Comparison of ENCODE assay signal across 28 mouse cellular contexts in genomic region chr5:138762361-138762760, GRCm38 (mm10). TPM values are rescaled to one million over a fixed set of nuclear protein-coding genes. Genes with fewer than 3 reads are reported as not detected.
DNase-seq lines count a peak whose midpoint lies in the region; ATAC-seq and TF ChIP-seq lines count a peak whose summit lies in the region.
"Had no signal": no experiment of that assay in that cellular context is flagged by ENCODE, and none has a peak within 500 bp of the region (broad histone marks: within the 10 kb centered on the region; RNA-seq: fewer than 3 reads in every experiment).

No protein-coding gene starts in this region.

- peaks cover 81% of the 10 kb centered on the region for H3K36me3 ChIP-seq in midbrain, embryonic 13.5 days
- no peaks in the 10 kb centered on the region; the same call in 1 of the 2 replicates for H3K36me3 ChIP-seq in midbrain, embryonic 11.5 days (ENCODE audit: control insufficient read depth, insufficient read depth, low read length)
- no peaks in the 10 kb centered on the region for H3K36me3 ChIP-seq in hindbrain, embryonic 11.5 days (ENCODE audit: control insufficient read depth, insufficient read depth, low read length)
- peaks cover 88% of the 10 kb centered on the region for H3K36me3 ChIP-seq in neural tube, embryonic 13.5 days
- H3K36me3 ChIP-seq: lung, embryonic 15.5 days had no signal

- no peaks in the 10 kb centered on the region for H3K27me3 ChIP-seq in midbrain, embryonic 13.5 days
- peaks cover under 1% of the 10 kb centered on the region; the same call in 1 of the 2 replicates for H3K27me3 ChIP-seq in midbrain, embryonic 11.5 days (ENCODE audit: control insufficient read depth, insufficient read depth, low read length)
- no peaks in the 10 kb centered on the region for H3K27me3 ChIP-seq in hindbrain, embryonic 11.5 days (ENCODE audit: control insufficient read depth, insufficient read depth, low read length)
- H3K27me3 ChIP-seq in neural tube, embryonic 13.5 days = no peaks in the 10 kb centered on the region

- 85% methylated on average over 4 of the region's 4 CpGs for WGBS in midbrain, embryonic 13.5 days
- whole genome bisulfite sequencing in midbrain, embryonic 11.5 days = 77% methylated on average over 4 of the region's 4 CpGs
- 72% methylated on average over 4 of the region's 4 CpGs for WGBS in hindbrain, embryonic 11.5 days
- 83% methylated on average over 4 of the region's 4 CpGs for WGBS in neural tube, embryonic 13.5 days

- TF ChIP-seq CTCF in gastrocnemius, adult 2 months (IDR thresholded peaks at IDR 0.05) = no peak

- peak overlapping the region; percentile 86 for H3K27ac ChIP-seq in gastrocnemius, adult 2 months
- no peak overlapping the region; the same call in 1 of the 2 replicates for H3K27ac ChIP-seq in midbrain, embryonic 13.5 days
- no peak overlapping the region for H3K27ac ChIP-seq in midbrain, embryonic 11.5 days (ENCODE audit: low read depth, low read length)
- peak overlapping the region; percentile 51; the same call in 1 of the 2 replicates for H3K27ac ChIP-seq in hindbrain, embryonic 11.5 days (ENCODE audit: low read depth, low read length)
- H3K27ac ChIP-seq in neural tube, embryonic 13.5 days (replicated peaks) = peak overlapping the region; percentile 29
- H3K27ac ChIP-seq: heart, embryonic 13.5 days; kidney, postnatal 0 days; liver, embryonic 14.5 days; lung, embryonic 15.5 days; macrophage had no signal

- DNase-seq in gastrocnemius, adult 2 months = peak; percentile 73
- DNase-seq in gastrocnemius, postnatal 10 days = no peak
- DNase-seq in midbrain, embryonic 11.5 days (ENCODE audit: low spot score, missing footprints) = no peak
- DNase-seq in hindbrain, embryonic 11.5 days (ENCODE audit: low spot score) = no peak
- DNase-seq in embryo, embryonic 10 days (ENCODE audit: low spot score) = no peak
- DNase-seq: adrenal gland, postnatal 25 days; cerebellum, adult 18-20 months; cerebellum, postnatal 25 days; gastrocnemius, postnatal 14 days; heart, postnatal 4 days; thymus, postnatal 36 days had no signal

- H3K4me2 ChIP-seq in midbrain, embryonic 13.5 days (replicated peaks) = no peak overlapping the region
- no peak overlapping the region for H3K4me2 ChIP-seq in midbrain, embryonic 11.5 days
- no peak overlapping the region for H3K4me2 ChIP-seq in hindbrain, embryonic 11.5 days (replicated peaks; ENCODE audit: low read depth, low read length)
- no peak overlapping the region for H3K4me2 ChIP-seq in neural tube, embryonic 13.5 days
- H3K4me2 ChIP-seq: heart, embryonic 13.5 days; lung, embryonic 15.5 days; midbrain, embryonic 12.5 days had no signal

- no peak for ATAC-seq in midbrain, embryonic 13.5 days
- ATAC-seq in midbrain, embryonic 11.5 days (ENCODE audit: low FRiP score) = no peak
- no peak for ATAC-seq in hindbrain, embryonic 11.5 days (ENCODE audit: low FRiP score)
- no peak for ATAC-seq in neural tube, embryonic 13.5 days (ENCODE audit: low read depth)
- ATAC-seq in erythroid progenitor cell, adult 5-6 weeks (replicated peaks; ENCODE audit: low FRiP score, poor library complexity, severe bottlenecking) = no peak
- ATAC-seq: intestine, embryonic 16.5 days had no signal

- peaks cover 63% of the 10 kb centered on the region for H3K4me1 ChIP-seq in midbrain, embryonic 13.5 days (replicated peaks)
- H3K4me1 ChIP-seq in midbrain, embryonic 11.5 days (ENCODE audit: control insufficient read depth, insufficient read depth, low read length) = peaks cover 9% of the 10 kb centered on the region; the same call in 1 of the 2 replicates
- no peaks in the 10 kb centered on the region for H3K4me1 ChIP-seq in hindbrain, embryonic 11.5 days (replicated peaks; ENCODE audit: control insufficient read depth, insufficient read depth, low read length)
- peaks cover 57% of the 10 kb centered on the region for H3K4me1 ChIP-seq in neural tube, embryonic 13.5 days (replicated peaks)

- H3K9ac ChIP-seq in midbrain, embryonic 13.5 days (replicated peaks) = 0 out of 2 replicates have a peak overlapping the region, but pooled peaks have one; percentile 17
- no peak overlapping the region for H3K9ac ChIP-seq in midbrain, embryonic 11.5 days (ENCODE audit: low read length)
- H3K9ac ChIP-seq in hindbrain, embryonic 11.5 days (ENCODE audit: low read depth, low read length) = peak overlapping the region; percentile 19; the same call in 1 of the 2 replicates
- H3K9ac ChIP-seq in neural tube, embryonic 13.5 days = no peak overlapping the region
- H3K9ac ChIP-seq: heart, embryonic 13.5 days; liver, embryonic 14.5 days; lung, embryonic 15.5 days; midbrain, embryonic 12.5 days had no signal

- intact Hi-C loops in gastrocnemius, adult 2 months (cut with DNase I) = no loop called here

- no peaks in the 10 kb centered on the region for H3K9me3 ChIP-seq in midbrain, embryonic 13.5 days
- H3K9me3 ChIP-seq in midbrain, embryonic 11.5 days (ENCODE audit: control insufficient read depth, low read length) = no peaks in the 10 kb centered on the region
- no peaks in the 10 kb centered on the region for H3K9me3 ChIP-seq in hindbrain, embryonic 11.5 days (ENCODE audit: control insufficient read depth, low read length)
- H3K9me3 ChIP-seq in neural tube, embryonic 13.5 days = no peaks in the 10 kb centered on the region
- H3K9me3 ChIP-seq: heart, embryonic 13.5 days; lung, embryonic 15.5 days; midbrain, embryonic 12.5 days had no signal

- no peak overlapping the region for H3K4me3 ChIP-seq in gastrocnemius, adult 2 months
- no peak overlapping the region for H3K4me3 ChIP-seq in midbrain, embryonic 13.5 days (replicated peaks)
- no peak overlapping the region for H3K4me3 ChIP-seq in midbrain, embryonic 11.5 days (ENCODE audit: low read depth, low read length)
- no peak overlapping the region for H3K4me3 ChIP-seq in hindbrain, embryonic 11.5 days (ENCODE audit: low read depth, low read length)
- no peak overlapping the region for H3K4me3 ChIP-seq in neural tube, embryonic 13.5 days
- H3K4me3 ChIP-seq: heart, embryonic 13.5 days; lung, embryonic 15.5 days; midbrain, embryonic 12.5 days had no signal

RNA-seq across cellular contexts. Expression of gene Fam20c, which starts 8.0 kb away (rescaled TPM):
- 10 to 100 TPM; 16.8 to 21.3 TPM for total RNA-seq in gastrocnemius, adult 2 months (2021)
- total RNA-seq in gastrocnemius, postnatal 10 days (2021) = 10 to 100 TPM; 29.2 to 41.6 TPM
- 32.9 and 38.0 TPM in 2 replicates for polyA plus RNA-seq in midbrain, embryonic 13.5 days (2015; fragmentation: Nextera tagmentation; extraction: Ambion mirVana)
- polyA plus RNA-seq in midbrain, embryonic 11.5 days (2014; fragmentation: Nextera tagmentation; extraction: Ambion mirVana) = 14.6 and 16.3 TPM in 2 replicates
- 26.4 and 27.9 TPM in 2 replicates for polyA plus RNA-seq in hindbrain, embryonic 11.5 days (2014; fragmentation: Nextera tagmentation; extraction: Ambion mirVana)
- polyA plus RNA-seq in neural tube, embryonic 13.5 days (2015; fragmentation: Nextera tagmentation; extraction: Ambion mirVana) = 50.3 and 51.3 TPM in 2 replicates
- total RNA-seq in erythroid progenitor cell, adult 5-6 weeks (2015; ENCODE audit: low replicate concordance) = 0.84 and 2.2 TPM in 2 replicates
- 0.51 TPM in 1 of 2 replicates, not detected in the other for total RNA-seq in erythroid progenitor cell, adult 5-6 weeks (2017; ENCODE audit: low replicate concordance)
- total RNA-seq: MEL had no signal

RNA-seq across cellular contexts. Expression of gene Gm5294, which starts 57.5 kb away (rescaled TPM):
- total RNA-seq in gastrocnemius, adult 2 months (2021) = not detected
- not detected for total RNA-seq in gastrocnemius, postnatal 10 days (2021)
- polyA plus RNA-seq in midbrain, embryonic 13.5 days (2015; fragmentation: Nextera tagmentation; extraction: Ambion mirVana) = not detected in 2 replicates
- not detected in 2 replicates for polyA plus RNA-seq in midbrain, embryonic 11.5 days (2014; fragmentation: Nextera tagmentation; extraction: Ambion mirVana)
- polyA plus RNA-seq in hindbrain, embryonic 11.5 days (2014; fragmentation: Nextera tagmentation; extraction: Ambion mirVana) = 0.40 TPM in 1 of 2 replicates, not detected in the other
- not detected in 2 replicates for polyA plus RNA-seq in neural tube, embryonic 13.5 days (2015; fragmentation: Nextera tagmentation; extraction: Ambion mirVana)
- total RNA-seq in erythroid progenitor cell, adult 5-6 weeks (2015; ENCODE audit: low replicate concordance) = not detected in 2 replicates
- not detected in 2 replicates for total RNA-seq in erythroid progenitor cell, adult 5-6 weeks (2017; ENCODE audit: low replicate concordance)
- total RNA-seq: adrenal gland, postnatal 25 days; CH12.LX; gastrocnemius, postnatal 14 days; heart, postnatal 4 days; layer of hippocampus, postnatal 25 days; left cerebral cortex, postnatal 25 days; MEL had no signal
- polyA plus RNA-seq: heart, embryonic 13.5 days; intestine, embryonic 16.5 days; kidney, postnatal 0 days; limb, embryonic 14.5 days; liver, embryonic 14.5 days; lung, embryonic 15.5 days; macrophage; midbrain, embryonic 12.5 days; spleen, adult 2 months; stomach, embryonic 14.5 days had no signal

Comparison
In these comparisons a context has a peak if more than half of its experiments do, and no peak if none do; other contexts are left out.
1. H3K9ac ChIP-seq: peak in midbrain, embryonic 13.5 days (single experiment) and hindbrain, embryonic 11.5 days (single experiment); none in midbrain, embryonic 11.5 days (single experiment) and neural tube, embryonic 13.5 days (single experiment).
2. H3K27ac ChIP-seq: peak in gastrocnemius, adult 2 months (single experiment), hindbrain, embryonic 11.5 days (single experiment) and neural tube, embryonic 13.5 days (single experiment); none in midbrain, embryonic 13.5 days (single experiment) and midbrain, embryonic 11.5 days (single experiment).